Mouse (Mus musculus): ENCODE data around the gene Kif3a. TPM values are rescaled to one million over a fixed set of nuclear protein-coding genes. Genes with fewer than 3 reads are reported as not detected.
"Not testable (repeated sequence)": the region's sequence is repeated elsewhere in the genome, so short reads cannot be mapped to it uniquely, and the experiment has no call there.

Kif3a gene
- polyA plus RNA-seq, 1 experiment = 98.7 TPM

- Histone ChIP-seq H3K27ac (ENCODE audit: insufficient read depth, low read length) (no peak overlapping the region), H3K4me3 (ENCODE audit: insufficient read depth, low read length) (no peak overlapping the region), H3K4me1 (ENCODE audit: control insufficient read depth, insufficient read depth, low read length) (peaks cover 7% of the 10 kb centered on the region)
- TF ChIP-seq CTCF (IDR thresholded peaks at IDR 0.05; ENCODE audit: extremely low read depth, insufficient read depth, low read length) (no peak), POLR2A (IDR thresholded peaks at IDR 0.05; ENCODE audit: extremely low read depth, insufficient read depth, low read length) (no peak)
Measured at GRCm38 (mm10) chr11:53540394-53540793, 26.8 kb upstream of the Kif3a start.

GRCm38 (mm10) chr11:53541222-53541621 is 26.0 kb upstream of the Kif3a start:
- peaks cover 7% of the 10 kb centered on the region for H3K4me1 ChIP-seq (ENCODE audit: control insufficient read depth, insufficient read depth, low read length)
- no peak overlapping the region for H3K4me3 ChIP-seq (ENCODE audit: insufficient read depth, low read length)
- no peak overlapping the region for H3K27ac ChIP-seq (ENCODE audit: insufficient read depth, low read length)
- TF ChIP-seq POLR2A (IDR thresholded peaks at IDR 0.05; ENCODE audit: extremely low read depth, insufficient read depth, low read length) (no peak), CTCF (IDR thresholded peaks at IDR 0.05; ENCODE audit: extremely low read depth, insufficient read depth, low read length) (0 out of 2 replicates have a peak, but pooled peaks have one; percentile 0)

GRCm38 (mm10) chr11:53543021-53543420 is 24.2 kb upstream of the Kif3a start:
- no peak for TF ChIP-seq POLR2A (IDR thresholded peaks at IDR 0.05; ENCODE audit: extremely low read depth, insufficient read depth, low read length)
- no peak for TF ChIP-seq CTCF (IDR thresholded peaks at IDR 0.05; ENCODE audit: extremely low read depth, insufficient read depth, low read length)
- Histone ChIP-seq H3K4me3 (ENCODE audit: insufficient read depth, low read length) (no peak overlapping the region), H3K27ac (ENCODE audit: insufficient read depth, low read length) (no peak overlapping the region), H3K4me1 (ENCODE audit: control insufficient read depth, insufficient read depth, low read length) (peaks cover 7% of the 10 kb centered on the region)

GRCm38 (mm10) chr11:53546271-53546670 is 20.9 kb upstream of the Kif3a start:
- H3K4me3 ChIP-seq (ENCODE audit: insufficient read depth, low read length) = no peak overlapping the region
- H3K27ac ChIP-seq (ENCODE audit: insufficient read depth, low read length) = no peak overlapping the region
- H3K4me1 ChIP-seq (ENCODE audit: control insufficient read depth, insufficient read depth, low read length) = no peaks in the 10 kb centered on the region
- no peak for TF ChIP-seq CTCF (IDR thresholded peaks at IDR 0.05; ENCODE audit: extremely low read depth, insufficient read depth, low read length)
- TF ChIP-seq POLR2A (IDR thresholded peaks at IDR 0.05; ENCODE audit: extremely low read depth, insufficient read depth, low read length) = no peak

GRCm38 (mm10) chr11:53547566-53547965 is 19.6 kb upstream of the Kif3a start:
- H3K4me3 ChIP-seq (ENCODE audit: insufficient read depth, low read length) = no peak overlapping the region
- no peaks in the 10 kb centered on the region for H3K4me1 ChIP-seq (ENCODE audit: control insufficient read depth, insufficient read depth, low read length)
- TF ChIP-seq POLR2A (IDR thresholded peaks at IDR 0.05; ENCODE audit: extremely low read depth, insufficient read depth, low read length) (no peak), CTCF (IDR thresholded peaks at IDR 0.05; ENCODE audit: extremely low read depth, insufficient read depth, low read length) (no peak)
- H3K27ac ChIP-seq (ENCODE audit: insufficient read depth, low read length) = no peak overlapping the region

- H3K4me3 ChIP-seq (ENCODE audit: insufficient read depth, low read length) = no peak overlapping the region
- no peak overlapping the region for H3K27ac ChIP-seq (ENCODE audit: insufficient read depth, low read length)
- no peaks in the 10 kb centered on the region for H3K4me1 ChIP-seq (ENCODE audit: control insufficient read depth, insufficient read depth, low read length)
- no peak for TF ChIP-seq CTCF (IDR thresholded peaks at IDR 0.05; ENCODE audit: extremely low read depth, insufficient read depth, low read length)
- no peak for TF ChIP-seq POLR2A (IDR thresholded peaks at IDR 0.05; ENCODE audit: extremely low read depth, insufficient read depth, low read length)
Measured at GRCm38 (mm10) chr11:53548036-53548605, 19.1 kb upstream of the Kif3a start.

- TF ChIP-seq POLR2A (IDR thresholded peaks at IDR 0.05; ENCODE audit: extremely low read depth, insufficient read depth, low read length) (no peak), CTCF (IDR thresholded peaks at IDR 0.05; ENCODE audit: extremely low read depth, insufficient read depth, low read length) (no peak)
- Histone ChIP-seq H3K4me1 (ENCODE audit: control insufficient read depth, insufficient read depth, low read length) (no peaks in the 10 kb centered on the region), H3K4me3 (ENCODE audit: insufficient read depth, low read length) (no peak overlapping the region), H3K27ac (ENCODE audit: insufficient read depth, low read length) (no peak overlapping the region)
Measured at GRCm38 (mm10) chr11:53550714-53551113, 16.5 kb upstream of the Kif3a start.

- H3K27ac ChIP-seq (ENCODE audit: insufficient read depth, low read length) = no peak overlapping the region
- no peak overlapping the region for H3K4me3 ChIP-seq (ENCODE audit: insufficient read depth, low read length)
- H3K4me1 ChIP-seq (ENCODE audit: control insufficient read depth, insufficient read depth, low read length) = no peaks in the 10 kb centered on the region
- TF ChIP-seq CTCF (IDR thresholded peaks at IDR 0.05; ENCODE audit: extremely low read depth, insufficient read depth, low read length) (peak; percentile 51), POLR2A (IDR thresholded peaks at IDR 0.05; ENCODE audit: extremely low read depth, insufficient read depth, low read length) (no peak)
Measured at GRCm38 (mm10) chr11:53551754-53552153, 15.4 kb upstream of the Kif3a start.

GRCm38 (mm10) chr11:53556529-53556928 is 10.7 kb upstream of the Kif3a start:
- not testable (repeated sequence) for H3K4me3 ChIP-seq (ENCODE audit: insufficient read depth, low read length); H3K27ac ChIP-seq (ENCODE audit: insufficient read depth, low read length); H3K4me1 ChIP-seq (ENCODE audit: control insufficient read depth, insufficient read depth, low read length)

- H3K4me1 ChIP-seq (ENCODE audit: control insufficient read depth, insufficient read depth, low read length); H3K27ac ChIP-seq (ENCODE audit: insufficient read depth, low read length); H3K4me3 ChIP-seq (ENCODE audit: insufficient read depth, low read length): not testable (repeated sequence)
Measured at GRCm38 (mm10) chr11:53557992-53558391, 9.2 kb upstream of the Kif3a start.

- not testable (repeated sequence) for H3K4me1 ChIP-seq (ENCODE audit: control insufficient read depth, insufficient read depth, low read length); H3K4me3 ChIP-seq (ENCODE audit: insufficient read depth, low read length); H3K27ac ChIP-seq (ENCODE audit: insufficient read depth, low read length)
Measured at GRCm38 (mm10) chr11:53559980-53560379, 7.2 kb upstream of the Kif3a start.
